Mouse (Mus musculus): Measurements from ENCODE around the gene Rps6kb2.

The Rps6kb2 gene

GRCm38 (mm10) chr19:4189051-4189620 lies 26.0 kb upstream of the Rps6kb2 start:
- DNase-seq (ENCODE audit: low read depth, low spot score) = no peak

- DNase-seq (ENCODE audit: low read depth, low spot score) = no peak
Measured at GRCm38 (mm10) chr19:4187303-4187702, 24.1 kb upstream of the Rps6kb2 start.

GRCm38 (mm10) chr19:4184976-4185975 lies 22.1 kb upstream of the Rps6kb2 start:
- DNase-seq (ENCODE audit: low read depth, low spot score) = no peak

GRCm38 (mm10) chr19:4183689-4184088 lies 20.5 kb upstream of the Rps6kb2 start:
- no peak for DNase-seq (ENCODE audit: low read depth, low spot score)

GRCm38 (mm10) chr19:4181892-4182291 lies 18.7 kb upstream of the Rps6kb2 start:
- peak; percentile 51 for DNase-seq (ENCODE audit: low read depth, low spot score)

- DNase-seq (ENCODE audit: low read depth, low spot score) = no peak
Measured at GRCm38 (mm10) chr19:4180411-4180810, 17.3 kb upstream of the Rps6kb2 start.

GRCm38 (mm10) chr19:4175368-4175947 lies 12.3 kb upstream of the Rps6kb2 start, which contains the start of gene Carns1:
TSS of gene Carns1 (minus strand) at chr19:4175479.
- no peak for DNase-seq (ENCODE audit: low read depth, low spot score)

- no peak for DNase-seq (ENCODE audit: low read depth, low spot score)
Measured at GRCm38 (mm10) chr19:4172925-4173324, 9.8 kb upstream of the Rps6kb2 start.

- DNase-seq (ENCODE audit: low read depth, low spot score) = no peak
Measured at GRCm38 (mm10) chr19:4171393-4172290, 8.5 kb upstream of the Rps6kb2 start.

GRCm38 (mm10) chr19:4170723-4171392 lies 7.7 kb upstream of the Rps6kb2 start:
- DNase-seq (ENCODE audit: low read depth, low spot score) = no peak

- no peak for DNase-seq (ENCODE audit: low read depth, low spot score)
Measured at GRCm38 (mm10) chr19:4169810-4170209, 6.7 kb upstream of the Rps6kb2 start.

- DNase-seq (ENCODE audit: low read depth, low spot score) = peak; percentile 98
Measured at GRCm38 (mm10) chr19:4169378-4169784, 6.2 kb upstream of the Rps6kb2 start.

- no peak for DNase-seq (ENCODE audit: low read depth, low spot score)
Measured at GRCm38 (mm10) chr19:4166678-4167476, 3.7 kb upstream of the Rps6kb2 start.

- DNase-seq (ENCODE audit: low read depth, low spot score) = no peak
Measured at GRCm38 (mm10) chr19:4164721-4165120, 1.6 kb upstream of the Rps6kb2 start.

GRCm38 (mm10) chr19:4164100-4164499 lies 946 bp upstream of the Rps6kb2 start:
- no peak for DNase-seq (ENCODE audit: low read depth, low spot score)

- no peak for DNase-seq (ENCODE audit: low read depth, low spot score)
Measured at GRCm38 (mm10) chr19:4163543-4163887, 361 bp upstream of the Rps6kb2 start.

- DNase-seq (ENCODE audit: low read depth, low spot score) = no peak
Measured at GRCm38 (mm10) chr19:4159049-4159448, 4.1 kb downstream of the Rps6kb2 start.

GRCm38 (mm10) chr19:4156771-4157170 lies 6.4 kb downstream of the Rps6kb2 start:
- no peak for DNase-seq (ENCODE audit: low read depth, low spot score)

- DNase-seq (ENCODE audit: low read depth, low spot score) = no peak
Measured at GRCm38 (mm10) chr19:4156073-4156579, 7.0 kb downstream of the Rps6kb2 start.
